Mouse (Mus musculus) limb, embryonic 14.5 days (tissue): Measurements from ENCODE around the gene Taf1b. TPM values are rescaled to one million over a fixed set of nuclear protein-coding genes. Genes with fewer than 3 reads are reported as not detected.

Experiments used
- ATAC-seq: fragments of 200-750 bp; cut with Nextera tagmentation; 2 replicates; pipeline ENCODE4 v1.8.0; 2017; ENCODE audit warnings: low read depth, moderate number of reproducible peaks, moderate TSS enrichment; ENCODE audit not compliant: low FRiP score
- DNase-seq: peaks from one replicate; pipeline ENCODE4 v3.0.0-alpha.2; 2015; ENCODE audit warnings: low spot score
- H3K27ac ChIP-seq: fragments of 300-500 bp; sonication (generic); replicated peaks from 2 replicates; pipeline ENCODE4 v1.5.1; 2014; ENCODE audit warnings: low read depth, mild to moderate bottlenecking, low read length, moderate library complexity, mixed read lengths
- H3K27me3 ChIP-seq: fragments of 300-500 bp; sonication (generic); 2 replicates; pipeline ENCODE4 v1.6.1; 2014; ENCODE audit warnings: low read length, mixed read lengths; ENCODE audit not compliant: control insufficient read depth, insufficient read depth
- H3K36me3 ChIP-seq: fragments of 300-500 bp; sonication (generic); 2 replicates; pipeline ENCODE4 v1.6.1; 2014; ENCODE audit warnings: mild to moderate bottlenecking, low read length, moderate library complexity, mixed read lengths; ENCODE audit not compliant: control insufficient read depth, insufficient read depth
- H3K4me1 ChIP-seq: fragments of 300-500 bp; sonication (generic); 2 replicates; pipeline ENCODE4 v1.6.1; 2014; ENCODE audit warnings: antibody characterized with exemption, low read length, mixed read lengths; ENCODE audit not compliant: control insufficient read depth, insufficient read depth
- H3K4me2 ChIP-seq: fragments of 300-500 bp; sonication (generic); replicated peaks from 2 replicates; pipeline ENCODE4 v1.6.1; 2014; ENCODE audit warnings: low read depth, mild to moderate bottlenecking, low read length, moderate library complexity; ENCODE audit not compliant: severe bottlenecking
- H3K4me3 ChIP-seq: fragments of 300-500 bp; sonication (generic); replicated peaks from 2 replicates; pipeline ENCODE4 v1.5.1; 2014; ENCODE audit warnings: low read length
- H3K9ac ChIP-seq: fragments of 300-500 bp; sonication (generic); 2 replicates; pipeline ENCODE4 v1.6.1; 2014; ENCODE audit warnings: mild to moderate bottlenecking, low read depth, low read length, moderate library complexity; ENCODE audit not compliant: severe bottlenecking
- H3K9me3 ChIP-seq: fragments of 300-500 bp; sonication (generic); 2 replicates; pipeline ENCODE4 v1.6.1; 2016; ENCODE audit warnings: low read length; ENCODE audit not compliant: control insufficient read depth
- POLR2A ChIP-seq: fragments of 200-500 bp; IDR thresholded peaks from 2 replicates; pipeline ENCODE4 v1.8.0; 2012; ENCODE audit warnings: inconsistent platforms, mild to moderate bottlenecking, moderate library complexity, borderline replicate concordance; ENCODE audit not compliant: insufficient read depth, insufficient read length; ENCODE audit errors: extremely low read depth
- WGBS: fragments of 180-500 bp; shearing (Covaris S2); extraction: QIAGEN DNeasy Blood & Tissue Kit; methylation state at CpG from one replicate; pipeline ENCODE4 v1.1.7; 2014; 5-methylcytosine and 5-hydroxymethylcytosine counted together
- polyA plus RNA-seq, 2 experiments: library from polyadenylated mRNA; depleted of rRNA in 1 of 2; stranded (reverse) in 1 of 2; unstranded in 1 of 2; fragments of >200 nt; fragmentation: Nextera tagmentation in 1 of 2; extraction: Ambion mirVana in 1 of 2; gene quantifications; 2 replicates each; pipeline versions ENCODE4 v1.2.1 to v1.2.3; 2012 to 2014

The Taf1b gene
- polyA plus RNA-seq, 2 experiments, result 19.5 to 28.0 TPM

DNA sequence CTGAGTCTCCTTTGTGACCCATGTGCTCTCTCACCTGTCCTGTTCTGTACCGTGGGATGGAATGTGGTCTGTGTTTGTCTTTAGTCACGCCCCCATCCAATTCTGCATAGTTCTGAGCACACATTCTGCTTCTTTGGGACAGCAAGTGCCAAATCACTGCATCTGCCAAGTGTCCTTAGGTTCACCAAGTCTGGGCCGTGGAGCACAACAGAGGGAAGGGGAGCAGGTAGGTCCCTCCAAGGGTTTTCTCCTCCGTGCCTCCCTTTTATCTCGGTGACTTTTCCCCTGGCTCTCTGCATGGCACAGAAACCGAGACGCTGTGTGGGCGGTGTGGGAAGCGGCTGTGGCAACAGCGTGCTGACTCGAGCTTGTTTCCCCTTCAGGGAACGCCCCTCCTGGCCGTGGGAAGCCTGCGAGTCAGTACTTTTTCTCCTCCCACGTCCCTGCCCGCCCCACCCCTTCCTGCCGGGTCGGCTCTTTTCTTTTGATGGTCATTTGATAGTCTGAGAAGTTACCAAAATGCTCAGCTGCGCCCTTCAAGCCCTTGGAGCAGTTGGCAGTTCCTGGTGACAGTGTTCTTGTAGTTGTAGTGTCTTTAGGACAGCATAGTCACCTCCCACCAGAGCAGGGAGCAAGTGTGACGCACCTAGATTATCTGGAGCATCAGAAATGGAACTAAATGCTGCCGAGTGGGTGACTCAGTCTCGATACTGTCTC is 95.0 kb downstream of the Taf1b start:
- Histone ChIP-seq H3K4me2 (peak overlapping the region; percentile 39), H3K9me3 (no peaks in the 10 kb centered on the region), H3K27ac (no peak overlapping the region), H3K9ac (no peak overlapping the region), H3K27me3 (no peaks in the 10 kb centered on the region), H3K4me3 (peak overlapping the region; percentile 16; the same call in 1 of the 2 replicates), H3K4me1 (peaks cover 7% of the 10 kb centered on the region; the same call in 1 of the 2 replicates), H3K36me3 (no peaks in the 10 kb centered on the region)
- no peak for TF ChIP-seq POLR2A
- 14% methylated on average over 22 of the region's 22 CpGs for WGBS
- ATAC-seq, result peak; percentile 64
- peak; percentile 43 for DNase-seq

DNA sequence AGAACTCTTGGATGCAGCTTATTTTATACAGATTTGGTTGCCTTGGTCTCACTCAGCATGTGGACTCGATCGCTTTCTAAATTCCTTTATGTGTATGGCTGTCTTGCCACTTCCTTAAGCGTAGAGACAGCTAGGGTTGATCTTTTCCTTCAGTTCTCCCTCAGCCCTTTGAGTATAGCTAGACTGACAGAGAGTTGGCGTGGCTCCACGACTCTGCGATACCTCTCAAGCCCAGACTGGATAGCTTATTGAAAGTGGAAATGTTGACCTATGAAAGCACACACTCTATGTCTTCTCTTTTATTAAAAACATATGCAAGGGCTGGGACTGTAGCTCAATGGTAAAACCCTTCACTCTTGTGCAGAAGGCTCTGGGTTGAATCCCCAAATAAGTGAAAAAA is 99.2 kb downstream of the Taf1b start:
- 65% methylated on average over 6 of the region's 6 CpGs for WGBS

DNA sequence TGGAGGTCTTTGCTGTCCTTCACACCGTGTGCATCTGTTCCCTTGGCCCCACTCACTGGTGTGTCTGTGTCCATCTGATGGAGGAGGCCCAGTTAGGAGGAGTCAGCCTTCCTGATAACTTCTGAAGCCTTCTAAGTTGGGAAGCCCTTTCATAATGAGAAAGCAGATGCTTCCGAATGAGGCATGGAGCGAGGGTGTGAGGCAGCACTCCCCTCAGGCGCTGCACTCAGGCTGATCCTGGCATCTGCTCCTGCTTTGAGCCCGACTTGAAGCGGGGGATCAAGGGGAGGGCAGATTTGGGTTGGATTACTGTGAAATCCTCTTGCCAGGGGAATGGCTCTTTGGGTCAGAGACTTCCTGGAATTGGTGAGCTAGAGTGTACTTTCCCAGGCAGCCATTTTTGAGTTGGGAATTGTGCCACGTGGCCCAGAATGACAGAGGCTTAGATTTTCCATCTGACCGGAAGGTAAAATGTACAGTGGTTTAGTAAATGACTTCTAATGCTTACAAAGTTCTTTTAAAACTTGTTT is 101.3 kb downstream of the Taf1b start:
- Histone ChIP-seq H3K27me3 (no peaks in the 10 kb centered on the region), H3K9ac (no peak overlapping the region), H3K4me1 (0 out of 2 replicates have a peak, but pooled peaks cover 5% of the 10 kb centered on the region), H3K36me3 (no peaks in the 10 kb centered on the region), H3K4me2 (no peak overlapping the region), H3K9me3 (no peaks in the 10 kb centered on the region), H3K27ac (no peak overlapping the region), H3K4me3 (no peak overlapping the region)
- ATAC-seq (no peak), DNase-seq (no peak)
- 48% methylated on average over 8 of the region's 8 CpGs for WGBS
- TF ChIP-seq POLR2A, result no peak

More for the DNA sequence above, 99.2 kb downstream of the Taf1b start:
- H3K4me1 ChIP-seq, result peaks cover 12% of the 10 kb centered on the region; the same call in 1 of the 2 replicates
- no peak for DNase-seq
- no peak for TF ChIP-seq POLR2A
- no peak overlapping the region for H3K4me3 ChIP-seq
- H3K36me3 ChIP-seq, result no peaks in the 10 kb centered on the region
- H3K27me3 ChIP-seq, result no peaks in the 10 kb centered on the region
- H3K27ac ChIP-seq, result no peak overlapping the region
- no peaks in the 10 kb centered on the region for H3K9me3 ChIP-seq
- ATAC-seq, result peak; percentile 23; the same call in 1 of the 2 replicates
- no peak overlapping the region for H3K4me2 ChIP-seq
- no peak overlapping the region for H3K9ac ChIP-seq

DNA sequence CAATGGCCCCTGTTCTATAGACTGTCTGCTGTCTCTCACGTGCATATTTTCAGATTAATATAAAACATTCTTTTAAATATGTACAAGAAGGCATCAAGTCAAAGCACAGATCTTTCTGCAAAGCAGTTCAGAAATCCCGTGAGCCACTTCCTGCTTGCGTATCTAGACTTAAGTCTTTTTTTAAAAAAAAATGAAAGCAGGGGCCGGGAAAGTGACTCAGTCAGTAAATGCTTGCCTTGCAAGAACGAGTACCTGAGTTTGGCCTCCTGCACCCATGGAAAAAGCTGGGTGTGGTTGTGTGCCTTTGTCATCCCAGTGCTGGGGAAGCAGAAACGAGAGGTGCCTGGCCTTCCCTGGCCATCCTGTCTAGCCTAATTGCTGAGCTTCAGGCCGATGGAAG is 101.9 kb downstream of the Taf1b start:
- Histone ChIP-seq H3K36me3 (no peaks in the 10 kb centered on the region), H3K27me3 (no peaks in the 10 kb centered on the region), H3K27ac (no peak overlapping the region), H3K4me2 (no peak overlapping the region), H3K9ac (no peak overlapping the region), H3K9me3 (no peaks in the 10 kb centered on the region), H3K4me3 (no peak overlapping the region), H3K4me1 (0 out of 2 replicates have a peak, but pooled peaks cover 5% of the 10 kb centered on the region)
- TF ChIP-seq POLR2A, result no peak
- DNase-seq, result no peak
- no peak for ATAC-seq
- 80% methylated on average over 7 of the region's 7 CpGs for WGBS

DNA sequence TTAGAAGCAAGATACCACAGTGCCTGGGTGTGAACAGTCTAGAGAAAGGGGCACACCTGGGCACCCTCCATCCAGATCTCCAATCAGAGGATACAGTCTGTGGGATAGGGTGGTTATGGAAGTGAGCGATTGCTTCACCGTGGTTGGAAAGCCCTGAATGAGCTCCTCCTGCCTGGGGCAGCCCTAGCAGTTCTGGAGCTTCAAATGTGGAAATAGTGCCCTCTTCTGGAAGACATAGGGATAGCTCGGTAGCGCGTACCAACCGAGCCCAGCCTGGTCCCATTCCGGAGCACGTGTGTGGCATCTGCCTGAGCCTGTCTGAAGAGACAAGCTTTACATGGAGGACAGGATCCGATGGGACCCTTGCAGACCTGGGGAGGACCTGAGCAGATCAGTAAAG is 102.6 kb downstream of the Taf1b start:
- ATAC-seq (peak; percentile 70; the same call in 1 of the 2 replicates), DNase-seq (peak; percentile 70)
- no peaks in the 10 kb centered on the region for H3K9me3 ChIP-seq
- 0 out of 2 replicates have a peak, but pooled peaks cover 5% of the 10 kb centered on the region for H3K4me1 ChIP-seq
- no peaks in the 10 kb centered on the region for H3K27me3 ChIP-seq
- no peak overlapping the region for H3K4me2 ChIP-seq
- no peak for TF ChIP-seq POLR2A
- no peak overlapping the region for H3K4me3 ChIP-seq
- H3K36me3 ChIP-seq, result no peaks in the 10 kb centered on the region
- 1% methylated on average over 9 of the region's 9 CpGs for WGBS
- no peak overlapping the region for H3K9ac ChIP-seq
- H3K27ac ChIP-seq, result no peak overlapping the region
